Mouse (Mus musculus) embryo, embryonic 10.5 days (tissue): Measurements from ENCODE around the gene Ppp2r5b.

Source experiments
- DNase-seq: peaks from one replicate; pipeline ENCODE4 v3.0.0-alpha.2; 2015; ENCODE audit warnings: low spot score

Ppp2r5b gene

DNA sequence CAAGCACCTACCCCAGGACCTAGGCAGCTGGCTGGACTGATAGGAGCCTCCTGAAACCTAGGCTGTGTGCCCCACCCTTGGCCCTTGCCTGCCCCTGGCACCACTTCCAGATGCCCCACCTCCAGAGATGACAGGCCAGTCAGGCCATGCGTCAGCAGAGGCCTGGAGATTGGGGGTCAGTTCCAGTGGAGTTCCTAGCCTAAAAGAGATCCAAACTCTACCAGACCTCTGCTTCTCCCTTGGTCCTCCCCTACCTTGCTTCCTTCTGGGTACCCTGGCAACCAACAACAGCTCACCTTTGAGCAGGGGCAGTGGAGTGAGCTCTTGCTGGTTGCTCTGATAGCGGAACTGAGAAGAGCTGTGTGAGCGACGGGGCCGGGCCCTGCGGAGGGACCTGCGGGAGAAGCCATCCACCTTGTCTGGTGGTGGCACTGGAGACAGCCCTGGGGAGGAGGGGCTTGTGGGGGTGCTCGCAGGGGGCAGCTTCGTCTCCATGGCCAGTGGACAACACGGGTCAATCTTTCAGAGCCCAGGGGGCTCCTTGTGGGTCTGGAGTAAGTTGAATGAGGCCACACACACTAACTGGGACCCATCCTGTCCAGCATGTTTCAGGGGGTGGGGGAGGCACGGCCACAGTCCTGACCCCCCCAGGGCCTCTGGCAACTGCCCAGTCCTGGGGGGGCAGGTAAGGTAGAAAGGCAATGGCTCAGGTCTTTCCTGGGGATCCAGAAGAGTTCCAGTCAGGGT, 1.2 kb downstream of the Ppp2r5b start:
- DNase-seq: no peak

DNA sequence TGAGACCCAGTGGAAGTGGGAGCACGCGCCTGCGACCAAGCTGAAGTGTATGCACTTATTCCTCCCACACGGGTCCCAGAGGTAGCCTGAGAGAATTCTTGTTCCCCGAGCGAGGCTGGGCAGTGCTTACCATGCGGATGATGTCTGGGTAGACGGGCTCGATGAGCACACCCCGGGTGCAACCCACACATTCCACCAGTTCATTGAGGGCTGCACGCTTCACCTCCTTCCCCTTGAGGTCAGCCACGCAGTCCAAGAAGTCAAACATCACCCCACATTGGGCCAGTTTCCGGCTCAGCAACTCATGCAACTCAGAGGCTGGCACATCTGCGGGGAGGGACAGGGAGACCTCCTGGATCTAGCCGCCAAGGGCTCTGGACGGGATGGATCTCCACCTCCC, 2.0 kb downstream of the Ppp2r5b start:
- no peak for DNase-seq

DNA sequence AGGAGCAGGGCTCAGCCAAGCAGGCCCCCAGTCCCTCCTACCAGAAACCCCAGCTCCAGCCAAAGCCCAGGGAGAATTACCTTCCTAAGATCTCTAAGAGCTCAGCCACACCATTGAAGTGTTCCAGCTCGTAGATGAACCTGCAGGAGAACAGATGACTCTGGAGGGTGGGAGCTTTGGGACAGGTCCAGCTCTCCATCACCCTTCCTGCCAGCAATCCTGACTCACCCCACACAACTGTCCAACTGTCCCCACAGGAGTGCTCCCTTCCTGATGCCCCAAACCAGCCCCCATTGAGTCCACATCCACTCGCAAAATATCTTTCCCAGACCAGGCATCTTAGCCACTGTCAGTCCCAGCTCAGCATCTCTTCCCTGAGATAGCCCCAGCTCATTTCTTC, 4.6 kb downstream of the Ppp2r5b start:
- DNase-seq: no peak

DNA sequence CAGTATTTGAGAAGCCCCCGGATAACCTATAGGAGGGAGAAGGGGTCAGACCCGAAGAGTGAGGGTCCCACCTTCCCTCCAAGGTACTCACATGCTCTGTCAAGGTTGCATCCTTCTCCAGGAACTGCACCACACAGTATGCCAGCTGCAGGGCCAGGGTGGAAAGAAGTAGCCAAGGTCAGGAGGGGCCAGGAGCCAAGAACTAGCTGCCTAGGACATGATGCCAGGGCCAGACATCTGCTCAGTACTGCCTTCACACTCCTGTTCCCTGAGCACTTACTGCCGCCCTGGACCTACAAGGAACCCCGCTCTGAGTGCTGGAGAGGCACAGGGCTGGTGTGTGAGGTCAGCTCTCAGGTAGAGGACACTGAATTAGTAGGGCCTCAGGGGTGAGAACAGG, 5.3 kb downstream of the Ppp2r5b start:
- DNase-seq: no peak

DNA sequence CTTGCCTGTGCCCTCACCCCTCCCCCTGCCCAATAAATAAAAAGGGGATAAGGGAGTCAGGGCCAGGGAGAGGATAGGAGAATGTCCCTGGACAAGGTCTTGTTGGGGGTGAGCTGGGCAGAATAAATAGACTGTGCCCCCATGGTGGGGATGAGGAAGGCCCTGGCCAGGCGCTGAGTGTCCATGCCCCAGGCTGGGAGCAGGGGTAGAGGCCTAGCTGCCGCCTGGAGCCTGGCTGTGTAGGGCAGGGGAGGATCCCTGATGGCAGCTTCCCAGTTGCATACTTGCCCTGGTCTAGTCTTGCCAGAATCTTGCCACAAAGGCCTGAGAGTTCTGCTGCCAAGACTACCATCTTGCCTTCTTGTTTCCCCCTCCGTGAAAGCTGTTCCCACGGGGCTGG, 7.8 kb downstream of the Ppp2r5b start:
- DNase-seq: no peak

DNA sequence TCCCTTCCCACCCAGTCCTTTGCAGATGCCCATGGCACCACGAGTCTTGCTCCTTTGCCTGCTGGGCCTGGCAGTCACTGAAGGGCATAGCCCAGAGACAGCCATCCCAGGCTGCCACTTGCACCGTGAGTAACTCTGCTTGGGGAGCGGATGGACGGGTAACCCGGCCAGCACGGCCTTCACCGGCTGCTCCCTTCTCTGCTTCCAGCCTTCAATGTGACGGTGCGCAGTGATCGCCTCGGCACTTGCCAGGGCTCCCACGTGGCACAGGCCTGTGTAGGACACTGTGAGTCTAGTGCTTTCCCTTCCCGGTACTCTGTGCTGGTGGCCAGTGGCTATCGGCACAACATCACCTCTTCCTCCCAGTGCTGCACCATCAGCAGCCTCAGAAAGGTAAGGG, 8.9 kb downstream of the Ppp2r5b start:
- no peak for DNase-seq

DNA sequence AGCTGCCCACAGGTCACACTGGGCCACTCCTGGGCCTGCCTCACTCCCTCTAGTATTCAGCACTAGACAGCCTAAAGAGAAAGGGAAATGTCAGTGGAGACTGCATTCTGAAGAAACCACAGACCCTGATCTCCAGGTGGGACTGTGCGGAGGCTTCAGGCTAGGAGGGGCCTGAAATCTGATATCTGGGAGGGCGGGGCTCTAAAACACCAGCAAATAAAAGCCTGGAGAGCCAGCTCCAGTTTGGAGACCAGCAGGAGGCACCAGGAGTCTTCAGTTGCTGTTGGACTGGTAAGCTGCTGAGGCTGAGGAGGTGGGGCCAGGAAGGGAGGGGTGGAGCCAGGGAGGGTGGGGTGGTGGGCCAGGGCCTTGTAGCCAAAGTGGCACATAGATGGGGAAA, 9.5 kb downstream of the Ppp2r5b start, which contains the start of gene Gpha2:
Gene Gpha2, plus strand, starts transcription at position 246 of the 400 bp plus-strand sequence.
- peak; percentile 66 for DNase-seq

DNA sequence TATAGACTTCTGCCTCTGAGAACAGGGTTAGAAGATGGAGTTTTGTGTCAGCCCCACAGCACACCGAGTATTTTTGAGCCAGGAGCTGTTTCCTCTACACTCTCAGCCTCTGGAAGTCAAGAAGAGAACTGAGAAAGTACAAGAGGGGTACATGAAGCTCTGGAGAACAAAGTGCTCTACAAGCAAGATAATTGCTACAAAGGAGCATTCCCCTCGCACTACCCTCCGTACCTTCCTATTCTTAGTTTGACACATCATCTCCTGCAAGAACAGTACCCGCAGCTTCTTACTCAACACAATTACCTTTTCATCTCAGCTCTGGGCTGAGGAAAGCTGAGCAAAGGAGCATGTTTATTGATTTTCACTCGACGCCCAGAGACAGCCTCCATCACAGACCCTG, 17.1 kb downstream of the Ppp2r5b start:
- DNase-seq: no peak

DNA sequence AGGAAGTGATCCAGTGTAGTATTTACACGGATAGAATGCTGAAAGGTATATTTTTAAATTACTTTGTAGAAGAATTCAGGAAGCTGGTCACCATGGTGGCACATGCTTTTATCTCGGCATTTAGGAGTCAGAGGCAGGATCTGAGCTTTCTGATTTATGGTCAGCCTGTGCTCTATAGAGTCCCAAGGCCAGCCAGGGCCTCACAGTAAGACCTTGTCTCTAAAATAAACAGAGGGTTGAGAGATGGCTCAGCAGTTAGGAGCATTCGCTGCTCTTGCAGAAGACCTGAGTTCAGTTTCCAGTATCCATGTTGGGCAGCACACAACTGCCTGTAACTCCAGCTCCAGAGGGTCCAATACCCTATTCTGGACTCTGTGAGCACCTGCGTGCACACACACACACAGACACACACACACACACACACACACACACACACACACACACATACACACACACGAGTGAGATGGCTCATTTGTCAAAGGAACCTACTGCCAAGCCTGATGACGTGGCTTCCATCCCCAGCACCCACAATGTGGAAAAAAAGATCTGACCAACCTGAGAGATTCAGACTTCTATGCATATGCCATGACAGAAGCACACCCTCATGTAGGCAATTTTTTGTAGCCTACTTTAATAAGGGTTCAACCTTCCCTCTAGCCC, 19.5 kb downstream of the Ppp2r5b start:
- DNase-seq: no peak

DNA sequence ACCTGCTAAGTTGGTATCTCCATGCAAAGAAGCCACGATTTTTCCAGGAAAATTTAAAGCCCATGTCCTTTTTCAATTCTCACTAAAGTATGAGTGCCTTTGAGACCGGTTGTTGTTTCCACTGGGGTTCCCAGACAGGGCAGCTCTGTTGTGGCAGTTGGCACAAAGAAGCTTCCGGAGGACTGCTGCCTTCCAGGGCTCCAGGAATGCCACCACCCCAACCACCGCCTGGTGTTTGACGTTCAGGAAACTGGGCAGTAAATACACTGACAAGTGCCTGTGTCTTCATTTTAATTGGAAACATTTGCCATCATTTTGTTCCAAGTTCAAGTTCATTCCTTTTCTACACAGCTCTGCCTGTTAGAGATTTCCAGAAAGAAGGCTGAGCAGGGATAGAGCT, 29.0 kb downstream of the Ppp2r5b start:
- no peak for DNase-seq

DNA sequence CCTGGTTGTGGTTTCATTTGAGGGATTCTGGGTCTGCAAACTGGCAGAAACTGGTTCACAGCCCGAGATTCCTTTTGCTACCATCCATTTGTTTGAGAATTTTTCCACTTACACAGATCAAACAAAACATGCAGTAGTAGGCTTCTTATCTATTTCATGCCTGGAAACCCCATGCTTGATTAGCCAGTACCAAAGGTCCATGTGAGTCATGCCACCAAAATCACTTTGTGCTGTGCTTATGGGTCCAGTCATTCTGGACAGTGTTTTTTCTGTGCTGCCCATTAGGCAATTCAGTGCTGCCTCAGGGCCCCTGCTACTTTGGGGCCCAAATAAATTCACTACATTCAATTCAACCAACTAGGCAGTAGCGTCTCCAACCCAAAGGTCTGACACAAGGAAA, 31.4 kb downstream of the Ppp2r5b start:
- no peak for DNase-seq

DNA sequence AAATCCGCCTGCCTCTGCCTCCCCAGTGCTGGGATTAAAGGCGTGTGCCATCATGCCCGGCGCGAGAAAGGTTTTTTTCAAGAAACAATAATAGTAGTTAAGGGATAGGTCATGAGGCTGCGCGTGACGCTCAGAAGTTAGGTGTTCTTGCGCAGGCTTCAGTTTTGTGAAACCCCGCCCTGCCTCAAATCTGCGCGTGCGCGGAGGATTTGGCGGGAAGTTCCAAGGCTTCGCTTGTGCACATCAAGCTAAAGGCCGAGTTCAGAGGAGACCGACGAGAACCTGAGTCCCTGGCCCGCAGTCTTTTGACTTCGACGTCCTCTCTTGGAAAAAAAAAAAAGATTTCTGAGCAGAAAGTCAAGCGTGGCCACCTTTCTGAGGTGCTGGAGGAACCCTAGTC, 51.5 kb downstream of the Ppp2r5b start, which contains the start of gene Majin:
Gene Majin, plus strand, starts transcription at position 258 of the 400 bp plus-strand sequence.
- no peak for DNase-seq

DNA sequence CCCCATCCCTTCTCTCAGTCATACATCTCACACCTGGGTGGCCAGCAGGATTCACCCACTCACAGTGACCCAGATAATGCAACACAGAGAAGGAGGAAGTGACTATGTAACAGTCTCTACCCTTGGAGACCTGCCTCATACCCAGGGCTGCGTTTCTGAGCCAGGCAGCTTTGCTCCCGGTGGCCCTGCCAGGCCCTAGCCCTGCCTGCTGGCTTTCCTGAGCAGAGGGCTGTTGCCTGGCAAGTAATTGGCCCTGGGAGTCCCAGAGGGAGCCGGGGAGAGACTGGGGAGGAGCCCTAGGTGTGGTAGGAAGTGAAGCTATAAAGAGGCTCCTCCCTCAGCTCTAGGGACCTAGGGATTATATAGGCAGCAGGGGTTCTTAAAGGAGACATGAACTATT, 53.1 kb downstream of the Ppp2r5b start:
- no peak for DNase-seq

DNA sequence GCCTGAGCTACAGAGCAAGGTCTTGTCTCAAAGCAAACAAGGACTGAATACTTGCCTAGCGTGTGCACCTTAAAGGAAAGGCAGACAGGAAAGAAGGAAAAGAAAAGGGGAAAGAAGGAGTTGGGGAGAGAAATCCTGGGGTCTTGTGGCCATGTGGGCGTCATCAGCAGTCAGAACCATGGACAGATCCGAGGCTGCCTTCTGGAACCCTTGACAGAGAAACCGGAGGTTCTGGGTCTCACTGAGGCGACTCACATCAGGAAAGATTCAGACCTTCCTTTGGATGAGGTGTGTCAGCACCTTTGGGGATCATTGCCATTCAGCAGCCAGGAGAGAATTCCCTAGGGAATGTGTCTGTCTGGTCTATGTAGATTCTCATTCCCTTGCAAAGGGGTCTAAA, 54.0 kb downstream of the Ppp2r5b start:
- peak; percentile 65 for DNase-seq

DNA sequence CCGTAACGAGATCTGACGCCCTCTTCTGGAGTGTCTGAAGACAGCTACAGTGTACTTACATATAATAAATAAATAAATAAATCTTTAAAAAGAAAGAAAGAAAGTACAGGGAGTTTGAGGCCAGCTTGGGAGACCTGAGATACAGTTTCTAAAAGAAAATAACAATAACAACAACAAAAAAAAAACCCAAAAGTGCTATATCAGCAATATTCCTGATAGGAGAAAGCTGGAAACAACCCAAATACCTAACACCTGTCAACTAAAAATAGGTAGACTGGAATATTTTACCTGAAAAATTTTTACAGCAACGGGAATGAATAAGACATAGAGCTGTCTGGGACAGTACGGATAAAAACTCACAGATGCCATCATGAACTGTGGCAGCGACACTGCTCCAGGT, 56.9 kb downstream of the Ppp2r5b start:
- DNase-seq: no peak
